Mouse (Mus musculus): ENCODE results near the gene Mphosph9.
"Not testable (repeated sequence)": the region's sequence is repeated elsewhere in the genome, so short reads cannot be mapped to it uniquely, and the experiment has no call there.

The Mphosph9 gene

GRCm38 (mm10) chr5:124327510-124328364, at the start of gene Mphosph9, which contains the start of gene 2810006K23Rik:
Mphosph9 (minus strand) TSS chr5:124327972.
2810006K23Rik (plus strand) TSS chr5:124328089.
- CTCF ChIA-PET: no interaction called here

GRCm38 (mm10) chr5:124377149-124377548, 49.4 kb upstream of the Mphosph9 start:
- CTCF ChIA-PET: interaction anchor here (0.6 to 0.7 kb wide), 4 partner anchors 11 to 877 kb away, joined by 3 to 12 read pairs (median 4); no protein-coding TSS in a partner anchor

GRCm38 (mm10) chr5:124376401-124376800, 48.6 kb upstream of the Mphosph9 start:
- CTCF ChIA-PET: interaction anchor here (0.5 kb wide), 1 partner anchor 134 kb away, joined by 4 read pairs; no protein-coding TSS in a partner anchor

GRCm38 (mm10) chr5:124374298-124374697, 46.5 kb upstream of the Mphosph9 start:
- CTCF ChIA-PET: no interaction called here

GRCm38 (mm10) chr5:124366721-124367120, 38.9 kb upstream of the Mphosph9 start:
- CTCF ChIA-PET: no interaction called here

GRCm38 (mm10) chr5:124365754-124366153, 38.0 kb upstream of the Mphosph9 start:
- CTCF ChIA-PET: no interaction called here

GRCm38 (mm10) chr5:124364173-124364918, 36.6 kb upstream of the Mphosph9 start:
- CTCF ChIA-PET: interaction anchor here (0.6 kb wide), 1 partner anchor 23 kb away, joined by 7 read pairs; no protein-coding TSS in a partner anchor

- CTCF ChIA-PET: not testable (repeated sequence)
Measured at GRCm38 (mm10) chr5:124362982-124363381, 35.2 kb upstream of the Mphosph9 start, which contains the start of gene Cdk2ap1. Cdk2ap1 (minus strand) TSS chr5:124363082.

- CTCF ChIA-PET: interaction anchor here (0.9 kb wide), 1 partner anchor 180 kb away, joined by 4 read pairs; no protein-coding TSS in a partner anchor
Measured at GRCm38 (mm10) chr5:124359641-124360040, 31.9 kb upstream of the Mphosph9 start.

- CTCF ChIA-PET: interaction anchor here (0.5 to 0.6 kb wide), 2 partner anchors 184 to 347 kb away, joined by 4 to 7 read pairs; no protein-coding TSS in a partner anchor
Measured at GRCm38 (mm10) chr5:124356695-124357094, 28.9 kb upstream of the Mphosph9 start.

GRCm38 (mm10) chr5:124355425-124355959, 27.7 kb upstream of the Mphosph9 start:
- CTCF ChIA-PET: no interaction called here

- CTCF ChIA-PET: no interaction called here
Measured at GRCm38 (mm10) chr5:124354574-124355424, 27.0 kb upstream of the Mphosph9 start.

GRCm38 (mm10) chr5:124353726-124354547, 26.2 kb upstream of the Mphosph9 start:
- CTCF ChIA-PET: no interaction called here

- CTCF ChIA-PET: no interaction called here
Measured at GRCm38 (mm10) chr5:124353011-124353725, 25.4 kb upstream of the Mphosph9 start.

- CTCF ChIA-PET: no interaction called here
Measured at GRCm38 (mm10) chr5:124352141-124352920, 24.6 kb upstream of the Mphosph9 start.

- CTCF ChIA-PET: no interaction called here
Measured at GRCm38 (mm10) chr5:124351604-124352003, 23.8 kb upstream of the Mphosph9 start.

- CTCF ChIA-PET: interaction anchor here (0.7 kb wide), 1 partner anchor 140 kb away, joined by 4 read pairs; no protein-coding TSS in a partner anchor
Measured at GRCm38 (mm10) chr5:124351111-124351560, 23.4 kb upstream of the Mphosph9 start.

GRCm38 (mm10) chr5:124350350-124350749, 22.6 kb upstream of the Mphosph9 start:
- CTCF ChIA-PET: no interaction called here

GRCm38 (mm10) chr5:124349196-124349595, 21.4 kb upstream of the Mphosph9 start:
- CTCF ChIA-PET: no interaction called here

Measured in spleen, embryonic (tissue).